Mouse (Mus musculus): ENCODE data around the gene Htra3.
A peak's percentile ranks its signal among the peaks of the same experiment; 100 is the strongest.

Gene Htra3

GRCm38 (mm10) chr5:35679256-35680155, at the start of gene Htra3:
Gene Htra3 (minus strand): TSS chr5:35679782.
- DNase-seq = peak; percentile 28

- DNase-seq = peak; percentile 61
These were observed 49.4 kb upstream of the Htra3 start for GRCm38 (mm10) chr5:35728957-35729460.

- DNase-seq = no peak
These were observed 48.9 kb upstream of the Htra3 start for GRCm38 (mm10) chr5:35728344-35728956.

GRCm38 (mm10) chr5:35727447-35727846, 47.9 kb upstream of the Htra3 start:
- no peak for DNase-seq

GRCm38 (mm10) chr5:35725840-35726239, 46.3 kb upstream of the Htra3 start:
- no peak for DNase-seq

- no peak for DNase-seq
These were observed 44.3 kb upstream of the Htra3 start for GRCm38 (mm10) chr5:35723900-35724299.

- DNase-seq = no peak
These were observed 43.1 kb upstream of the Htra3 start for GRCm38 (mm10) chr5:35722654-35723053.

GRCm38 (mm10) chr5:35721933-35722332, 42.4 kb upstream of the Htra3 start:
- no peak for DNase-seq

GRCm38 (mm10) chr5:35719880-35720279, 40.3 kb upstream of the Htra3 start:
- DNase-seq = no peak

- DNase-seq = no peak
These were observed 39.8 kb upstream of the Htra3 start for GRCm38 (mm10) chr5:35719343-35719742.

- no peak for DNase-seq
These were observed 39.2 kb upstream of the Htra3 start for GRCm38 (mm10) chr5:35718817-35719216.

- peak; percentile 60 for DNase-seq
These were observed 38.4 kb upstream of the Htra3 start for GRCm38 (mm10) chr5:35717946-35718345.

GRCm38 (mm10) chr5:35717455-35717854, 37.9 kb upstream of the Htra3 start:
- DNase-seq = no peak

GRCm38 (mm10) chr5:35713649-35714354, 34.2 kb upstream of the Htra3 start:
- DNase-seq = peak; percentile 80

GRCm38 (mm10) chr5:35712517-35712916, 32.9 kb upstream of the Htra3 start:
- DNase-seq = no peak

GRCm38 (mm10) chr5:35710931-35711330, 31.3 kb upstream of the Htra3 start:
- DNase-seq = no peak

GRCm38 (mm10) chr5:35710481-35710880, 30.9 kb upstream of the Htra3 start:
- no peak for DNase-seq

- DNase-seq = no peak
These were observed 25.8 kb upstream of the Htra3 start for GRCm38 (mm10) chr5:35705411-35705810.

- no peak for DNase-seq
These were observed 24.2 kb upstream of the Htra3 start for GRCm38 (mm10) chr5:35703814-35704213.

- DNase-seq = no peak
These were observed 23.6 kb upstream of the Htra3 start for GRCm38 (mm10) chr5:35703183-35703582.

GRCm38 (mm10) chr5:35702582-35703140, 23.1 kb upstream of the Htra3 start:
- no peak for DNase-seq

- peak; percentile 76 for DNase-seq
These were observed 21.5 kb upstream of the Htra3 start for GRCm38 (mm10) chr5:35701042-35701441.

GRCm38 (mm10) chr5:35695815-35696214, 16.2 kb upstream of the Htra3 start:
- peak; percentile 27 for DNase-seq

All from thymus, postnatal 4 days (tissue).